Mouse (Mus musculus): ENCODE measurements around the gene Nxpe3. TPM values are rescaled to one million over a fixed set of nuclear protein-coding genes. Genes with fewer than 3 reads are reported as not detected.
A peak's percentile ranks its signal among the peaks of the same experiment; 100 is the strongest.

The Nxpe3 gene
- polyA plus RNA-seq, 1 experiment: 1.3 TPM

DNA sequence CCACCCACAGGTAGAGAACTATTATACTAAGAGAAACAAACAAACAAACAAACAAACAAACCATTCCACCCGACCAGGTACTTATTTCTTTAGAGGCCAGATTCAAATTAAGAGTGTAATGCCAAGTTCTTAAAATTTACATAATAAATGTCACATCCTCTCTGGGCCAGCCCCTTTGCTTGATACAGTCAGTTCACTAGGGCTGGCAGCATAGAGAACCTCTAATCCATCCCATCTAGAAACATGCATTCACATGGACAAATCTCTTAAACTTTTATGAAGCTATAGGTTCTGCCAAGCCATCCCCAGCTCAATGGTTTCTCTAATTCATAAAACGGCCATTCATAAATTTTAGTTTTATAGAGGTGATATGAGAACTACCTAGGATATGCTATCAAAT lies 57.9 kb downstream of the Nxpe3 start:
- H3K4me1 ChIP-seq (ENCODE audit: control insufficient read depth, insufficient read depth, insufficient read length, low read length): peaks cover 3% of the 10 kb centered on the region; the same call in 1 of the 2 replicates
- H3K27me3 ChIP-seq (ENCODE audit: control insufficient read depth, insufficient read depth, low read length): no peaks in the 10 kb centered on the region
- no peak for TF ChIP-seq POLR2A (IDR thresholded peaks at IDR 0.05; ENCODE audit: low read depth, low read length)
- no peak for TF ChIP-seq CTCF (IDR thresholded peaks at IDR 0.05; ENCODE audit: extremely low read depth, insufficient read length, insufficient replicate concordance, low read depth, low read length)
- no peaks in the 10 kb centered on the region for H3K36me3 ChIP-seq (ENCODE audit: control insufficient read depth, insufficient read depth, low read length)
- no peak overlapping the region for H3K4me3 ChIP-seq (ENCODE audit: low read depth, low read length)
- WGBS: 63% methylated on average over 2 of the region's 2 CpGs
- no peak overlapping the region for H3K27ac ChIP-seq (ENCODE audit: insufficient read depth, low read depth, low read length)

DNA sequence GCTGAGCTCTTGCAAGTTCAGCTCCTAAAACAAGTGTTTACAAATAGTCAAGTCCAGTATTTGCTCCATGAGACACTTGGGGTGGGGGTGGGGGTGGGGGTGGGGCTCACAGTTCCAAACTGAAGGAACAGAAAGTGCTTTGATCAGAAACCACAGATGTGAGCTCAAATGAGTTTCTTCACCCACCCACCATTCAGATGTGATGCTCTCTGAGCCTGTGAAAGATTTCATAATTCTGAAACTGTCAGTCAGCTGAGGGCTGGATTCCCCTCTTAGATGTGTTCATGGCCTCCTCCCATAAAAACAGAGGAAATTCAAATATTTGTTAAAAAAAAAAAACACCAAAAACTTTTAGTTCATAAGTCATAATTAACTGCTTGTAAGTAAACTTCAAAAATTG lies 59.3 kb downstream of the Nxpe3 start:
- H3K27ac ChIP-seq (ENCODE audit: insufficient read depth, low read depth, low read length): no peak overlapping the region
- no peak for TF ChIP-seq POLR2A (IDR thresholded peaks at IDR 0.05; ENCODE audit: low read depth, low read length)
- TF ChIP-seq CTCF (IDR thresholded peaks at IDR 0.05; ENCODE audit: extremely low read depth, insufficient read length, insufficient replicate concordance, low read depth, low read length): no peak
- no peak overlapping the region for H3K4me3 ChIP-seq (ENCODE audit: low read depth, low read length)
- H3K27me3 ChIP-seq (ENCODE audit: control insufficient read depth, insufficient read depth, low read length): no peaks in the 10 kb centered on the region
- H3K36me3 ChIP-seq (ENCODE audit: control insufficient read depth, insufficient read depth, low read length): no peaks in the 10 kb centered on the region
- peaks cover 8% of the 10 kb centered on the region; the same call in 1 of the 2 replicates for H3K4me1 ChIP-seq (ENCODE audit: control insufficient read depth, insufficient read depth, insufficient read length, low read length)

DNA sequence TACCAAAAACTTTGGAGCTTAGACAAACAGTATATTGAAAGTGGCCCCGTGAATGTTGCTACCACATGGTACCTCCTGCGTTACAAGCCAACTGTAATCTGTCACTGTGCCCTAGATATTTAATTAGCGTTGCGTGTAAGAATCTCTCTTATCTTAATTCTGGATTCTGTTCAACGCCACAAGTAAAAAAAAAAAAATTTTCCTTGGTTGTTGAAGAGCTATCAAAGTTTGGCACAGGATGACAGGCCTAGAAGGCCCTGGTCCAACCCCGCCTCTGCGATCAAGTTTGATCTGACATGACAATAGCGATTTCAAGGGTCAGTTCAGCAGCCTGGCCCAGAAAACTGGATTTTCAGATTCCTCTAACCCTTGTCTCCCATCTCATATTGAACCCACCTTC lies 62.5 kb downstream of the Nxpe3 start:
- H3K27me3 ChIP-seq (ENCODE audit: control insufficient read depth, insufficient read depth, low read length): no peaks in the 10 kb centered on the region
- H3K36me3 ChIP-seq (ENCODE audit: control insufficient read depth, insufficient read depth, low read length): no peaks in the 10 kb centered on the region
- peaks cover 8% of the 10 kb centered on the region; the same call in 1 of the 2 replicates for H3K4me1 ChIP-seq (ENCODE audit: control insufficient read depth, insufficient read depth, insufficient read length, low read length)
- 31% methylated on average over 8 of the region's 8 CpGs for WGBS
- H3K4me3 ChIP-seq (ENCODE audit: low read depth, low read length): no peak overlapping the region
- TF ChIP-seq POLR2A (IDR thresholded peaks at IDR 0.05; ENCODE audit: low read depth, low read length): no peak
- H3K27ac ChIP-seq (ENCODE audit: insufficient read depth, low read depth, low read length): no peak overlapping the region

DNA sequence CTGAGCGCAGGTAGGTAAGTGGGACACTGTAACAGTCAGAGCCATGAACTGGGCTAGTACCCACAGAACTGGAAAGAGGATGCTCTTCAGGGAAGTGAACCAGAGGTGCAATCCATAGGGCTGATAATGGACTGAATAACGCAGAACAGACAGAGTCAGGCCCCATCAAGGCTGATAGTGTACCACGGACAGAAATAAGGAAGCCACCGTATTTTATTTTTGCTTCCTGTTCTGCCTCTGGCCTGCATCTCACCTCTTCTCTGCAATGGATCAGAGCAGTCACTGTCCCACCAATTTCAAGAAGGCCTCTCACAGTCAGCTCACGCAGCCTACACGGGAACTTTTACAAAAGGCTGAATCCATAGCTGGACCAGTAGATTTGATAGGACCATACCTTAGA lies 63.0 kb downstream of the Nxpe3 start:
- no peak for TF ChIP-seq CTCF (IDR thresholded peaks at IDR 0.05; ENCODE audit: extremely low read depth, insufficient read length, insufficient replicate concordance, low read depth, low read length)
- Histone ChIP-seq H3K4me3 (ENCODE audit: low read depth, low read length) (no peak overlapping the region), H3K27ac (ENCODE audit: insufficient read depth, low read depth, low read length) (no peak overlapping the region), H3K36me3 (ENCODE audit: control insufficient read depth, insufficient read depth, low read length) (no peaks in the 10 kb centered on the region), H3K27me3 (ENCODE audit: control insufficient read depth, insufficient read depth, low read length) (no peaks in the 10 kb centered on the region), H3K4me1 (ENCODE audit: control insufficient read depth, insufficient read depth, insufficient read length, low read length) (peaks cover 8% of the 10 kb centered on the region; the same call in 1 of the 2 replicates)
- WGBS: 51% methylated on average over 6 of the region's 6 CpGs

DNA sequence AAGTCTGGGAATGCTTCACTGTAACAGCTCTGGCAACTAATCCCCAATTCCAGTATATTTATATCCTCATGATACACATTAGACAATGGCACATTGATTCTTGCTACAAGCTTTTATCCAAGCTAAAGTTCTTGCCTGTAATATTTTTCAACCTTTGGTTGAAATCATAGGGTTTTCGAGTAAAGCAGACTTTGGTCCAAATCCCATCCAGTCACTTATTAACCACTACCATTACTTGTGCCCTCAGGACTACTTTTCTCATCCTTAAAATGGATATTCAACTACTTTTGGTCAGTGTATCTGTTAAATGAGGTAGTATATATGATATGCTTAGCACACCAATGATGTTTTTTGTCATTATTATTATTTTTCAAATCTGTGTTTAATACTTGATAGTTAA lies 63.6 kb downstream of the Nxpe3 start:
- WGBS: 28% methylated on average over 1 of the region's 1 CpGs
- Histone ChIP-seq H3K4me3 (ENCODE audit: low read depth, low read length) (no peak overlapping the region), H3K36me3 (ENCODE audit: control insufficient read depth, insufficient read depth, low read length) (no peaks in the 10 kb centered on the region), H3K27ac (ENCODE audit: insufficient read depth, low read depth, low read length) (no peak overlapping the region), H3K4me1 (ENCODE audit: control insufficient read depth, insufficient read depth, insufficient read length, low read length) (peaks cover 6% of the 10 kb centered on the region; the same call in 1 of the 2 replicates), H3K27me3 (ENCODE audit: control insufficient read depth, insufficient read depth, low read length) (no peaks in the 10 kb centered on the region)
- no peak for TF ChIP-seq CTCF (IDR thresholded peaks at IDR 0.05; ENCODE audit: extremely low read depth, insufficient read length, insufficient replicate concordance, low read depth, low read length)
- TF ChIP-seq POLR2A (IDR thresholded peaks at IDR 0.05; ENCODE audit: low read depth, low read length): no peak

DNA sequence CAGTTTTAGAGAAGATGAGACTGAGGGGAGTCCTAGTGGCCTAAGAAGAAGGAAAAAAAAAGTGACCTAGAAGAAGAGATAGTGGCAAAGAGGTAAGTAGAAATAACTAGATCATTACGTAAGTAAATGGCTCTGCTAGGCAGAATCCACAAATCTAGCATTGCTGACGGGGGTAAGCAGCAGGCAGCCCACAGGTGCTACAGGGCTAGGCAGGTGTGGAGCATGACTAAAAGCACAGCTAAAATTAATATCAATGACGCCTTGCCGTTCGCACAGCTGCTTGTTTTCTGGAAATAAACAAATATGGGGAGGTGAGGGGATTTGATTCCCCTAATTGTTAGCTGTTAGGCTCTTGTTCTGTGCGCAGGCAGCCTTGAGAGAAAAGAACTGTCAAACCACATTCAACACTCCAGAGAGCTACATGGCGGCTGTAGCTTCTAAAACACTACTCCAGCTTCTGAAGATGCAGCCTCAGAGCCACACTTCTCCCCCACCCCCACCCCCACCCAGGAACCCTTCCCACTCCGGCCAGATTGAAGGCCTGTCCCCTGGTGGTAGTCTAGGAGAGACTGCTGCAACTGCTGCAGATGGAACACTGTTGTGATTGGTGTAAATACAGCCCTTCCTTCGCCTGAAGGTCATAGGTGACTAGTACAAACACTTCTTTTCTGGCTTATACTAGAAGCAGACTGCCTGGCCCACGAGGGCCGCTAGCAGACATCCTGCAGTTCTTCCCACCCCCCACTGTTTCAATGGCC lies 71.5 kb downstream of the Nxpe3 start:
- Histone ChIP-seq H3K27ac (ENCODE audit: insufficient read depth, low read depth, low read length) (peak overlapping the region; percentile 65), H3K4me1 (ENCODE audit: control insufficient read depth, insufficient read depth, insufficient read length, low read length) (peaks cover 6% of the 10 kb centered on the region; the same call in 1 of the 2 replicates), H3K4me3 (ENCODE audit: low read depth, low read length) (no peak overlapping the region), H3K27me3 (ENCODE audit: control insufficient read depth, insufficient read depth, low read length) (no peaks in the 10 kb centered on the region), H3K36me3 (ENCODE audit: control insufficient read depth, insufficient read depth, low read length) (peaks cover 6% of the 10 kb centered on the region)
- 33% methylated on average over 11 of the region's 11 CpGs for WGBS
- no peak for TF ChIP-seq POLR2A (IDR thresholded peaks at IDR 0.05; ENCODE audit: low read depth, low read length)
- no peak for TF ChIP-seq CTCF (IDR thresholded peaks at IDR 0.05; ENCODE audit: extremely low read depth, insufficient read length, insufficient replicate concordance, low read depth, low read length)

DNA sequence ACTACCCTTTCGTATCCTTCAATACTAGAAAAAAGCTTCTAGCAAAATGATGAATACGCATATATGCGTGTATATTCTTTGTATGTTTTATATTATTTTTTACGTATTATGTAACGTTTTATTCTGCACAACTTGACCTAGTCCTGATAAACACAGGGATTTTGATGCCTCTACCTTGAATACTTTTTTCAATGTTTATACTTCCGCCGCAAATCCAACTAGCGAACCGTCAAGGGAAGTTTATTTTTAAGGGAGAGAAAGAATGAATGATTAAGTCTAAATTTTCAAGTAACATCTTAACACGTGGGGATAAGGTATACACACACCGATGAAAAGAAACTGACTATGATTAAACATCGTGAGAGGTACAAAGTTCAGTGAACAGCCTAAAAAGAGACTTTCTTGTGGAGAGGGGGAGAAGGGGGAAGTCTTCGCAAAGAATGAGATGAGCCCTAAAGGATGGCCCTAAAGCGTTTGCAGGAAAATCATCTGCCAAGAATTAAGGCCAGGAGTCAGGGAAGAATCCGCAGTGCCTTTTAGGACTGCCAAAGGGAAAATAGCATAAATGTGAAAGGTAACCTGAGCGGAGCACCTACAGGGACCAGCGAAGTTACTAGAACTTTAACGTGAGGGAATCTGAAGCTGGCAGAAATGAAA lies 72.2 kb downstream of the Nxpe3 start:
- Histone ChIP-seq H3K36me3 (ENCODE audit: control insufficient read depth, insufficient read depth, low read length) (peaks cover 13% of the 10 kb centered on the region), H3K27ac (ENCODE audit: insufficient read depth, low read depth, low read length) (peak overlapping the region; percentile 63), H3K4me1 (ENCODE audit: control insufficient read depth, insufficient read depth, insufficient read length, low read length) (peaks cover 6% of the 10 kb centered on the region; the same call in 1 of the 2 replicates), H3K4me3 (ENCODE audit: low read depth, low read length) (peak overlapping the region; percentile 14; the same call in 1 of the 2 replicates), H3K27me3 (ENCODE audit: control insufficient read depth, insufficient read depth, low read length) (no peaks in the 10 kb centered on the region)
- WGBS: 19% methylated on average over 18 of the region's 18 CpGs
- no peak for TF ChIP-seq CTCF (IDR thresholded peaks at IDR 0.05; ENCODE audit: extremely low read depth, insufficient read length, insufficient replicate concordance, low read depth, low read length)
